Mouse (Mus musculus) ES-Bruce4 (cell line): ENCODE data around the gene March1.

Source experiments
- CTCF ChIP-seq: IDR thresholded peaks from one replicate; pipeline ENCODE4 v1.8.1; 2011; ENCODE audit warnings: low read depth, low read length
- EP300 ChIP-seq: IDR thresholded peaks from 2 replicates; pipeline ENCODE4 v1.6.1; 2011; ENCODE audit warnings: low read depth, low read length; ENCODE audit not compliant: insufficient read depth
- POLR2A ChIP-seq: IDR thresholded peaks from one replicate; pipeline ENCODE4 v1.8.1; 2011; ENCODE audit warnings: low read length; ENCODE audit not compliant: insufficient read depth

GRCm38 (mm10) chr8:66494496-66494895 lies 876.8 kb downstream of the March1 start:
- TF ChIP-seq POLR2A (no peak), CTCF (no peak), EP300 (no peak)
